Mouse (Mus musculus) MN1 (cell line): Measurements from ENCODE around the gene Fam234b.

Experiments used
- DNase-seq: peaks from one replicate; pipeline ENCODE4 v3.0.0-alpha.2; 2016; ENCODE audit warnings: low spot score

The Fam234b gene

DNA sequence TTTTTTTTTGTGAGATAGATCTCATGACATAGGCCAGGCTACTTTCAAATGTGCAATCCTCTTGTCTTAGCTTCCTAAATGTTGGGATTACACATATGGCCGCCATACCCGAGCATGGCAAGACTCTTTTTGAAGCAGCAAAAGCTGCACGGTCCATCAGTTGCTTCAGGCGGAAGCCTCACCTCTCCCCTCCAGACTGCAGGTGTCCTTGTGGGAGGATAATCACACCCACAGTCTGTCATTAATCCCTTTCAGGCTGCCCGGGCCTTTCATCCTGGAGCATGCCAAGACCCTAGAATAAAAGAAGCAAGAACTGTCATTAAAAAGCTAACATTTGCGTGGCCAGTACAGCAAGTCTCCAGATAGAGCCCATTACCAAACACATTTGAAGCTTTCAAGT lies 71.8 kb downstream of the Fam234b start:
- no peak for DNase-seq

DNA sequence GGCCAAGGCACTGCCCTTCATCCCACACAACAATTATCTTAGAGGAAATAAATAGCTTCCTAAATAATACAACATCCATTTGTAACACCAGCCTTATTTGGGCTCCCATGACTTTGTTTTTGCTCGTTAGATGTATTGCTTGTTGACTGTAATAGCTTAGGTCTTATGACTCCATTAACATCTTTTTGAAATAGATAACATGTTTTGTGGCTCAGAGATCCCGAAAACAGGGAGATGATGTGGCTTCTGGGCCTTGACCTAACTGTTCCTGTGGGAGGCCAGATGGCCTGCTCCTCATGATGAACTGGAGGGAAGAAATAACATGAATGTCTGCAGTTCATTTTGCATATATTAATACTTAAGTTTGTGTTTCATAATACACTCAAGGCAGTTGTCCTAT lies 74.0 kb downstream of the Fam234b start:
- no peak for DNase-seq

DNA sequence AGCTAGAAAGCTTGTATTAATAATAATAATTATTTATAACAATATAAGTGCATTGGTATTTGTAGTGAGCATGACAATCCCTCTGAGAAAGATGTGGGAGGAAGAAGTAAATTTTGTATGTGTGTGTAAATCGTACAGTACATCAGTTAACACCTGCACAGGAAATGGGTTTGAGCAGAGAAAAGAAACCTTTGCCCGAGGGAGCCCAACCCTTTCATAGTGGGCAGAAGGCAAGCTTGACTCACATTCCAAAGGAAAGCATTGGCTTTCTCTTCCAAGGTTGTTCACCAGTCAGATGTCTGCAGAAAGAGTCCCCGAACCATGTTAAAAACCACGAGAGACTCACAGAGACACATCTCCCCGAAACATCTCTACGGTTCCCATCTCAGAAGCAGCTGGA lies 75.3 kb downstream of the Fam234b start:
- no peak for DNase-seq

GRCm38 (mm10) chr6:135275231-135275630 lies 77.5 kb downstream of the Fam234b start:
- peak; percentile 49 for DNase-seq

DNA sequence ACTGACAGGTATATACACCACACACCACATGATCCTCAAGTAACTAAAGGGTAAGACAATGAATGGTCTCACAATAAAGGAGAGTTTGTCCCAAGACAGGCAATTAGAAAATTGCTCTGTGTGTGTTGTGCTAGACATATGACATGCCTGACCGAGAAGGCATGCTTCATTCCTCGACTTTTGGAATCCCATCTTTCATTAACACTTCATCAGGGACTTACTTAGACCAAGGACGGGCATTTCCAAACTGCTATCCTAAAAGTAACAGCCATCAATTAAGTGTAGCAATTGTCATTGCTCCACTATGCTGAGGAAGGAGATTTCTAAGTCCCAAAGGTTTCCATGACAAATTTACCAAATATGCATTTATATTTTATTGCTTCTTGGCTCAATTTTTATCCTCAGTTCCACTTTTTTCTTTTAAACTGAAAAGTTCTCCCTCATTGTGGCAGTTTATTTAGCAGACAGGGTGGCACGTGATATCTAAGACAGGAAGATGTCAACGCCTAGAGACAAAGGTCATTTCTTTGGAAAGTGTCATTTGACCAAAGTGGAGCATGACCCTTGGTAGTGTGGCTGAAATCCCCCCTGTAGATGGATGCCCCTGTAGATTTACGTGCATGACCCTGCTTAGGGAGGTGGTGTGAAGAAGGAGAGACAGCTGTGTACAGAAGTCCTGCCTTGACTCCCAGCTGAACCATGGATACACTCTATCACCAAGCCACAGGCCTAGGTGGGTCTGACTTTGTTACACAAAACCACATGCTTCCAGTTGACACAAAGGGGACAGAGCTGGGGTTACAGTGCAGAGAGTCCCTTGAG lies 78.9 kb downstream of the Fam234b start:
- no peak for DNase-seq

- no peak for DNase-seq
Measured at GRCm38 (mm10) chr6:135278302-135278701, 80.5 kb downstream of the Fam234b start.

GRCm38 (mm10) chr6:135279286-135279685 lies 81.5 kb downstream of the Fam234b start:
- DNase-seq, result no peak

GRCm38 (mm10) chr6:135279856-135280255 lies 82.1 kb downstream of the Fam234b start:
- DNase-seq, result no peak

GRCm38 (mm10) chr6:135292391-135292790 lies 94.6 kb downstream of the Fam234b start:
- no peak for DNase-seq

DNA sequence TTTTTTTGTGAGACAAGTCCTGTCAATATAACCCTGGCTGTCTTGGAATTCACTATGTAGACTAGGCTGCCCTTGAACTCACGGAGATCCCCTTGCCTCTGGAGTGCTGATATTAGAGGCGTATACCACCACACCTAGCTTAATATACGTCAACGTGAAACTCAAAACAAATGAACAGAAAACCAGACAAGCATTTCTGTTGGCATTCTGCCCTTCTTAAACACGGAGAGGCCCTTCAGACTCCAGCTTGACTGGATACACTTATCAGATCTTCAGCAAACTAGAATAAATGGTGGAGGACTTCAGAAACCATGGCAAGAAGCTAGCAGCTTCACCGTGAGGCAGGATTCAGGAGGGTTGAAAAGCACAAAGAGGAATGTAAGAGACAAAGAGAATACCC lies 96.4 kb downstream of the Fam234b start:
- peak; percentile 21 for DNase-seq
